Mouse (Mus musculus) lung, postnatal 0 days (tissue): ENCODE measurements around the gene Srp9.

ENCODE experiments used
- CTCF ChIP-seq: IDR thresholded peaks from 2 replicates; pipeline ENCODE4 v1.5.1; 2016; ENCODE audit warnings: antibody characterized with exemption, mild to moderate bottlenecking
- EP300 ChIP-seq: IDR thresholded peaks from 2 replicates; pipeline ENCODE4 v1.6.1; 2016; ENCODE audit warnings: antibody characterized with exemption, mild to moderate bottlenecking, control low read depth

DNA sequence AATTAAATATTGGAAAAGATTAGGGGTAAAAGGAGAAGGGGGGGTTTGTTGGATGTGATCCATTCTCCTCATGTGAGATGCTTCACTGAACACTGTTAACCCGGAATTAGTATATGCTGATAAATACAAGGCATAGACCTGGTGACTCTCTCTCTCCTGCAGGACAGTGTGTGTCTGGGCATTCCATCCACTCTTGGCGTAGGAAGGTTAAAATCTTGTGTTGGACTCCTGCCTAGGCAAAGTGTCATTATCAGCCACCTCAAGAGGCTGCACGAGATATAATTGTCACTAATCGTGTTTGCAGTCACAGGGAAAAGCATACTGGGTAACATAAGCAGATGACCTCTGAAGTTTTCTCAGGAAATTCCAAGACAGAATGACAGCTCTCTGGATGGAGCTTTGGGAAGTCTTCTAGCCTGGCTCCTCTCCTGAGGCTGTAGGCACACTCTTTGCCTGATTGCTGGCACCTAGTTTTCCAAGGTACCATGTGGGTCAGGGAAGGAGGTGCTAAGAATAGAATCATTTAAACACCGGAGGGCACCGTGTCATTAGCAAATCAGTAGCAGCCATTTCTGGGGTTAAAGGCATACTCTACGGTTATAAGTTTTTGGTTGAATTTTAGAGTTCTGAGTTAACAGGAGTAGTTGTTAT lies 24.5 kb downstream of the Srp9 start:
- no peak for TF ChIP-seq CTCF
- no peak for TF ChIP-seq EP300
